Mouse (Mus musculus): ENCODE measurements around the gene Csf1. TPM values are rescaled to one million over a fixed set of nuclear protein-coding genes. Genes with fewer than 3 reads are reported as not detected.

Csf1 gene
- total and polyA plus RNA-seq, 3 experiments, result 0.12 to 0.19 TPM; not detected in 1

DNA sequence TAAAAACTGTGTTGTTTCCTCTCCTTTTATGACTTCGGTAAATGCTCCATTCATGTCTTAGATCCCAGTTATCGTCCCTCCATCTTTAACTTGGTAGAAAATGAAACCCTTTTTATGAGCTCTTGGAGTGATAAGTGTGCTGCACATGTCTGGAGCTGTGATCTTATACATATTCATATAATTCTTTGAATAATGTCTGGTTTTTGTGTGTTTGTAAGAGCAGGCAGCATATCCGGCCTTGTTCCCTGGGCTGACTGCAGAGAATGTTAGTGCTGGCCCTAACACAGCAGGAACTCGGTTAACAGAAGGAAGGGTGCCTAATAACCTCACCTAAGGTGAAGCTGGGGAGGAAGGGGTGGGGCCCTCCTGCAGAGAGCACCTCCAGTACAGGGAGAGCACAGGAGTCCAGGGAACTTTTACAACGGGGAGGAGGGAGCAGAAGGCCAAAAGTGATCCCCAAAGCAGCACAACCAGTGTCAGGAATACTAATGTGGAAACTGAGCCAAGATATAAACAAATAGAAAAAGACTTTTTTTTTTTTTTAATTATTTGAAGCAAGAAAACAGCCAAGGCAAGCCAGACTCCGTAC is 47.2 kb upstream of the Csf1 start:
- TF ChIP-seq E2F4 (IDR thresholded peaks at IDR 0.05; ENCODE audit: borderline replicate concordance, low read depth, low read length) (no peak), MXI1 (IDR thresholded peaks at IDR 0.05; ENCODE audit: low read depth, low read length) (no peak), ELF1 (IDR thresholded peaks at IDR 0.05; ENCODE audit: low read depth, low read length) (no peak), ETS1 (IDR thresholded peaks at IDR 0.05; ENCODE audit: low read depth, low read length) (no peak), MAZ (IDR thresholded peaks at IDR 0.05; ENCODE audit: low read depth, low read length) (no peak), GABPA (IDR thresholded peaks at IDR 0.05; ENCODE audit: low read depth, low read length) (no peak), BHLHE40 (IDR thresholded peaks at IDR 0.05; ENCODE audit: borderline replicate concordance, low read depth, low read length) (no peak), CHD1 (IDR thresholded peaks at IDR 0.05; ENCODE audit: low read depth, low read length) (no peak), ZC3H11A (IDR thresholded peaks at IDR 0.05; ENCODE audit: low read depth, low read length) (no peak), USF2 (IDR thresholded peaks at IDR 0.05; ENCODE audit: borderline replicate concordance in 1 of 2, insufficient read depth in 1 of 2, low read depth in 1 of 2, low read length in 2 of 2) (no peak), ZNF384 (IDR thresholded peaks at IDR 0.05; ENCODE audit: low read depth, low read length) (no peak), ZKSCAN1 (IDR thresholded peaks at IDR 0.05; ENCODE audit: low read depth, low read length) (no peak), SMC3 (IDR thresholded peaks at IDR 0.05; ENCODE audit: low read depth, low read length) (no peak), HCFC1 (IDR thresholded peaks at IDR 0.05; ENCODE audit: low read depth, low read length) (no peak), CTCF (IDR thresholded peaks at IDR 0.05 in 2 of 3, conservative IDR thresholded peaks at IDR 0.05 in 1 of 3; ENCODE audit: control insufficient read depth in 1 of 3, insufficient read depth in 1 of 3, low read depth in 2 of 3, low read length in 3 of 3, poor library complexity in 1 of 3, severe bottlenecking in 1 of 3) (no peak), POLR2AphosphoS2 (IDR thresholded peaks at IDR 0.05; ENCODE audit: low read length) (no peak), EP300 (IDR thresholded peaks at IDR 0.05; ENCODE audit: low read depth in 1 of 2, low read length in 2 of 2) (no peak), POLR2AphosphoS5 (IDR thresholded peaks at IDR 0.05; ENCODE audit: borderline replicate concordance, low read depth, low read length) (no peak), TCF12 (IDR thresholded peaks at IDR 0.05; ENCODE audit: low read depth, low read length) (no peak), RCOR1 (IDR thresholded peaks at IDR 0.05; ENCODE audit: low read depth, low read length) (no peak)
- no peak overlapping the region for H3K4me3 ChIP-seq (ENCODE audit: control insufficient read depth in 1 of 2, insufficient read depth in 1 of 2, low read depth in 2 of 2, low read length in 2 of 2)

More for the DNA sequence above, 47.2 kb upstream of the Csf1 start:
- peaks cover 7 to 11% of the 10 kb centered on the region in 2 experiments for H3K27me3 ChIP-seq (ENCODE audit: control insufficient read depth in 1 of 2, insufficient read depth in 2 of 2, low read length in 2 of 2)
- H3K79me2 ChIP-seq (ENCODE audit: control insufficient read depth, insufficient read depth, low read length, poor library complexity), result no peaks in the 10 kb centered on the region
- no peak for DNase-seq (ENCODE audit: low read depth, low spot score)
- no peaks in the 10 kb centered on the region for H3K9me3 ChIP-seq (replicated peaks; ENCODE audit: insufficient read depth, low read length)
- peaks cover 0 to 23% of the 10 kb centered on the region in 2 experiments; a peak in 2 of 4 replicates for H3K36me3 ChIP-seq (ENCODE audit: control insufficient read depth in 1 of 2, insufficient read depth in 2 of 2, low read length in 2 of 2)
- no peak overlapping the region for H3K27ac ChIP-seq (ENCODE audit: control insufficient read depth, low read depth, low read length)
- H3K4me1 ChIP-seq (ENCODE audit: control insufficient read depth in 1 of 2, insufficient read depth in 2 of 2, low read length in 2 of 2), result peaks cover 15 to 22% of the 10 kb centered on the region in 2 experiments
- no peak overlapping the region for H3K9ac ChIP-seq (ENCODE audit: control insufficient read depth, low read depth, low read length, poor library complexity, severe bottlenecking)

All from MEL (cell line).